Mouse (Mus musculus) intestine, embryonic 16.5 days (tissue): Measurements from ENCODE around the gene Sptbn1. TPM values are rescaled to one million over a fixed set of nuclear protein-coding genes. Genes with fewer than 3 reads are reported as not detected.

ENCODE experiments used
- ATAC-seq: fragments of 200-750 bp; cut with Nextera tagmentation; 2 replicates; pipeline ENCODE4 v1.8.0; 2017; ENCODE audit warnings: moderate TSS enrichment, moderate library complexity
- H3K27ac ChIP-seq: fragments of 300-500 bp; sonication (generic); 2 replicates; pipeline ENCODE4 v1.5.1; 2014; ENCODE audit warnings: mild to moderate bottlenecking, low read length
- H3K27me3 ChIP-seq: fragments of 300-500 bp; sonication (generic); replicated peaks from 2 replicates; pipeline ENCODE4 v1.6.1; 2014; ENCODE audit warnings: low read length, control low read depth, mixed read lengths; ENCODE audit not compliant: control insufficient read depth, insufficient read depth
- H3K36me3 ChIP-seq: fragments of 300-500 bp; sonication (generic); 2 replicates; pipeline ENCODE4 v1.6.1; 2014; ENCODE audit warnings: low read length, control low read depth; ENCODE audit not compliant: control insufficient read depth, insufficient read depth
- H3K4me1 ChIP-seq: fragments of 300-500 bp; sonication (generic); 2 replicates; pipeline ENCODE4 v1.6.1; 2014; ENCODE audit warnings: low read length, control low read depth, mixed read lengths; ENCODE audit not compliant: control insufficient read depth, insufficient read depth
- H3K4me2 ChIP-seq: fragments of 300-500 bp; sonication (generic); 2 replicates; pipeline ENCODE4 v1.6.1; 2014; ENCODE audit warnings: low read depth, low read length, control low read depth
- H3K4me3 ChIP-seq: fragments of 300-500 bp; sonication (generic); 2 replicates; pipeline ENCODE4 v1.5.1; 2014; ENCODE audit warnings: mild to moderate bottlenecking, low read length
- H3K9ac ChIP-seq: fragments of 300-500 bp; sonication (generic); 2 replicates; pipeline ENCODE4 v1.6.1; 2014; ENCODE audit warnings: low read depth, low read length
- H3K9me3 ChIP-seq: fragments of 300-500 bp; sonication (generic); 2 replicates; pipeline ENCODE4 v1.6.1; 2016; ENCODE audit warnings: low read length, control low read depth; ENCODE audit not compliant: control insufficient read depth
- WGBS: fragments of 180-500 bp; shearing (Covaris S2); extraction: QIAGEN DNeasy Blood & Tissue Kit; methylation state at CpG from one replicate; pipeline ENCODE4 v1.1.7; 2014; 5-methylcytosine and 5-hydroxymethylcytosine counted together
- polyA plus RNA-seq: library from polyadenylated mRNA; unstranded; fragments of >200 nt; fragmentation: Nextera tagmentation; extraction: Ambion mirVana; gene quantifications from 2 replicates; pipeline ENCODE4 v1.2.1, GENCODE M21; 2015

The Sptbn1 gene
- polyA plus RNA-seq, 1 experiment from 2014 or later, result 98.1 TPM

DNA sequence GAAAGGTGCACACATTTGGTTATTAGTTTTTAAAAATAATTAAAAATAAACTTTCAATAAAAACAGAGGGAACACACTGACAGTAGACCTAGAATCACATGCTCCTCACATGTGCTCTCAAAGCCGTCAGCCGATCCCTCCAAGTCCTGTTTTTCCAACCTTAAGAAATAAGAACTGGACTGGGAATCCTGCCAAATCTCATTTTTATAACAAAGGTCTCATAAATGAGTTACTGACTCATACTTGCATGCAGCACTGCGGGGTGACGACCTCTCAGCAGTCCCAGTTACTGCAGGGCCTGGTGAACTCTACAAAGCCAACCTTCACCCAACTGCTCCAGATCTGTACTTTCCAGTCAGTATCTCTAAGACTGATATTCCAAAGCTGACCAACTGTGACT lies 58.5 kb downstream of the Sptbn1 start:
- no peak overlapping the region for H3K9ac ChIP-seq
- H3K4me3 ChIP-seq, result no peak overlapping the region
- H3K4me1 ChIP-seq, result peaks cover 36% of the 10 kb centered on the region
- H3K9me3 ChIP-seq, result no peaks in the 10 kb centered on the region
- peak; percentile 89 for ATAC-seq
- H3K27ac ChIP-seq, result peak overlapping the region; percentile 47
- no peaks in the 10 kb centered on the region for H3K27me3 ChIP-seq
- H3K36me3 ChIP-seq, result no peaks in the 10 kb centered on the region
- WGBS, result 13% methylated on average over 4 of the region's 4 CpGs
- no peak overlapping the region for H3K4me2 ChIP-seq

DNA sequence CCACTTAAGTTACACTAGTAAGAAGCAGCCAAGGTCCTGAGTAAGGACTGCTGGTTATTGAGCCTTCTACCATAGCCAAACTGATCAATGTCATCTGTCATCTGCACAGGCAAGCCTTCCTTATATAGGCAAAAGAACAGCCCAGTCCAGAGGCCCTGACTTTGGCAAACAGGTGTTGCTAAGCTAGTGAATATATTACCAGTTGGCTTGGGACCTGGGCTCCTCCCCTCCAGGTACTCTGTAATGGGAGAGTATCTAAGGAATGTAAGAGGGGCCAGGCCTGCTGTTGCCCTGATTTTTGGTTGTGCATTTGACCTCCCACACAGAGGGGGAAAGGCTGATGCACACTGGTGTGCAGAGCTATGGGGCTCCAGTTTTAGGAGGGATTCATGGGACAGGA lies 63.6 kb downstream of the Sptbn1 start:
- ATAC-seq, result peak; percentile 69
- Histone ChIP-seq H3K9me3 (no peaks in the 10 kb centered on the region), H3K27ac (0 out of 2 replicates have a peak overlapping the region, but pooled peaks have one; percentile 7), H3K9ac (no peak overlapping the region), H3K27me3 (no peaks in the 10 kb centered on the region), H3K36me3 (no peaks in the 10 kb centered on the region), H3K4me3 (no peak overlapping the region), H3K4me2 (no peak overlapping the region), H3K4me1 (peaks cover 24% of the 10 kb centered on the region)

DNA sequence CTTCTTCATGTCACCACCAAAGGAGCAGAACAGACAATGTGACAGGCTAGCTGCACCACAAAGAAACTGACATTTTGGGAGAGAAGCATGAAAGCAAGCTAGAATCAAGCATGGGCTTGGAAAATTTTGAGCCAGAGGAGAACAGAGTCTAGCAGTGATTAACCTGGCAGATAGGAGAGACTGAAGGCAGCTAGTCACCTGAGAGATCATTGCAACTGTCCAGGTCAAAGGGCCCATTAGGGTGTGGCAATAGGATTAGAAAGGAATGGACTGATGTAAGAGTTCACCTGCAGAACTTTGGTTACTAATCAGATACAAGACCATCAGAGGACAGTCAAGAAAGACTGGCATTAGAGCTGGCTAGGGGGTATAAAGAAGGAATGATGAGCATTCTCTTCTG lies 67.6 kb downstream of the Sptbn1 start:
- Histone ChIP-seq H3K4me1 (peaks cover 32% of the 10 kb centered on the region), H3K9ac (no peak overlapping the region), H3K4me3 (no peak overlapping the region), H3K9me3 (no peaks in the 10 kb centered on the region), H3K36me3 (no peaks in the 10 kb centered on the region), H3K27me3 (no peaks in the 10 kb centered on the region), H3K27ac (0 out of 2 replicates have a peak overlapping the region, but pooled peaks have one; percentile 6), H3K4me2 (no peak overlapping the region)
- no peak for ATAC-seq

DNA sequence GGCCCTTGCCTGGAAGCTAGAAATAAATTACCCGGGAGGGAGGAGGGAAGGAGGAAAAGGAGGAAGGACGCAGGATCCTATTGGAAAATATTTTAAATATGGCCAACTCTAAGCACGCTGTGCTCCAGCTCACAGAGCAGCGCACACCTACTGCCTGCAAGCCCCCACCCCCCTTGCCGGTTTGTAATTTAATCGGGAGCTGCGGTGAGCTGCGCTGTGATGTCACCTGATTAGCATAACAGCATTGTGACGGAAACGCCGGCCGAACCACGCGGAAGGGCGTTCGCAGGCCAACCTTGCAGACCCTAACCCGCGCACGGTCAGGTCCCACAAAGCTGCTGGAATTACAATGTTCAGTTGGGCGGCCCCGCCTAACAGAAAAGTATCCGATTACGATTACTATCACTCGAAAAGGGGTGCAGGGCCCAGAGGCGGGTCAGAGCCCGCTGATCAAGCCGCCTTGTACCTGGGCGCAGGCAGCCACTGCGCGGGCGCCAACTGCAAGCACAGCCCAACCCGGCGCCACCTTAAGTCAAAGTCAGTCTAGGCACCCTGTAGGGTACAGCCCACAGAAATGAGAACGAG lies 69.8 kb downstream of the Sptbn1 start:
- Histone ChIP-seq H3K27me3 (no peaks in the 10 kb centered on the region), H3K36me3 (no peaks in the 10 kb centered on the region), H3K4me1 (peaks cover 19% of the 10 kb centered on the region), H3K9me3 (no peaks in the 10 kb centered on the region), H3K27ac (peak overlapping the region; percentile 96), H3K9ac (peak overlapping the region; percentile 74), H3K4me2 (peak overlapping the region; percentile 71), H3K4me3 (peak overlapping the region; percentile 59)
- peak; percentile 92 for ATAC-seq
- WGBS, result under 1% methylated on average over 34 of the region's 34 CpGs

DNA sequence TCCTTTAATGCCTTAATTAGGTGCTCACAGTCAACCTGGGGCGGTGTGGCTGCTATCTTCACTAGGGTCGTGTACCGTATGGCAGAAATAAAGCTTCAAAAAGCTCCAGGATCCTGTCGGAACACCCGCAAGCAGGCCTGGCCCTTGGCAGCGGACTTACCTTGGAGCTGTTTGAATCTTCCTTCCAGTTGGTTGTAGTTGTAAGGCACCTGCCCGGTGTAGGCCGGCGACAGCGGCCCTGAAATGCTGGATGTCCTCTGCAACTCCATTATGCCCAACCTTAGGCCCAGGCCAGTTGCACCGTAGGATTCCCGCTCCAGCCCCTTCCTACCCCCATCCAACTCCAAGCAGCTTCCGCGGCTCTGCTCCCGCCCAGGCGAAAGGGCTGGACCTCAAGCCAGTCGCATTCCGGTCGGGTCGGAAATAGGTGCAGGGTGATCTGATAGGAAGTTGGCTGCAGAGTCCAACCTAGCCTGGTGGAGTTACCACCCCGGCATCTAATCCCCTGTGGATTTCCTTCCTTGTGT lies 70.3 kb downstream of the Sptbn1 start:
- Histone ChIP-seq H3K9ac (peak overlapping the region; percentile 74), H3K9me3 (no peaks in the 10 kb centered on the region), H3K27me3 (no peaks in the 10 kb centered on the region), H3K36me3 (no peaks in the 10 kb centered on the region), H3K4me2 (peak overlapping the region; percentile 71), H3K4me1 (peaks cover 23% of the 10 kb centered on the region), H3K4me3 (peak overlapping the region; percentile 59), H3K27ac (peak overlapping the region; percentile 96)
- WGBS, result 4% methylated on average over 21 of the region's 21 CpGs
- peak; percentile 86 for ATAC-seq

DNA sequence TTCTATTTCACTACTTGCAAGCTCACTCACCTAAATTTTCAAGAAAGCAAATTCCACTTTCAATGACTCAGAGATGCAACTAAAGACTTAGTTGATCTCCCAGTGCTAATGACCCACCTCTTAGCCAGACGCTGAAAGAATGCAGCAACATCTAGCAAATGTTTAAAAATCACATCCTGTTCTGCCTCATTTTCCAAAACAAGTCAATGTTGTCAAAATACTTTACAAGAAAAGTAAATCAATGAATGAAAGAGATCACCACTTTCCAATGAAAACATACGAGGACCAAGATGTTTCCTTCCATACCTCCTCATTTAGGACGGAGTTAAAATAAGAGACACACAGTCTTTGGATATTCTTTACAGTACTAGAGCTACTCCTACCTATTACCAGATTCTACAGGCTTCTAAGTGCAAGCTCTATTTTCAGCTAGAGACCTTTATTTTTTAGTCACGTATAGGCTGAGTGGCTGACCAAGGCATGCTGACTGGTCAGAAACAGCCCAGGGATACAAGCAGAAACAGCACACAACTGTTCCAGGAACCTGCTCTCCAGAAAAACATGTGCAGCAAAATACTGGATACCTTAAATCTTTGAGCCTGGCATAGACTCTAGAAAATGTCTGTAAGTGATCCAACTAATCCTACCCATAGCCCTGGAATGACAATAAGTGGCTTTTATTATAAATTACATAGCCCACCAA lies 71.5 kb downstream of the Sptbn1 start:
- H3K9me3 ChIP-seq, result no peaks in the 10 kb centered on the region
- H3K27ac ChIP-seq, result peak overlapping the region; percentile 96
- peak overlapping the region; percentile 74 for H3K9ac ChIP-seq
- WGBS, result 25% methylated on average over 4 of the region's 4 CpGs
- H3K27me3 ChIP-seq, result no peaks in the 10 kb centered on the region
- no peak for ATAC-seq
- peaks cover 31% of the 10 kb centered on the region for H3K4me1 ChIP-seq
- peak overlapping the region; percentile 59 for H3K4me3 ChIP-seq
- no peaks in the 10 kb centered on the region for H3K36me3 ChIP-seq
- H3K4me2 ChIP-seq, result peak overlapping the region; percentile 71

DNA sequence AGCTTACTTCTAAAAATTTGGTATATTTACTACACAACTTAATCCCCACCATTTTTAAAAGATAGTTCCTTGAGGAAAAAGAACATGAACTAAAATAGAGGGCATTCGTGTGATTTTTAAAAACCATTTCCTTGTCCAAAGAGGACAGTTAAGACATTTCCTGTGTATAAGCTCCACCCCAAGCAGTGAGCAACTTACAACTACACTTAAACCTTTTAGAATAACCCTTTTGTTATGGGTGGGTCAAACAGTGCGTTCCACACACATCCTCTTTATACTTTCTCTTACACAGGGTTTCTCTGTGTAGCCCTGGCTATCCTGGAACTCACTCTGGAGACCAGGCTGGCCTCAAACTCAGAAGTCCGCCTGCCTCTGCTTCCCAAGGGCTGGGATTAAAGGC lies 72.2 kb downstream of the Sptbn1 start:
- WGBS, result 47% methylated on average over 3 of the region's 3 CpGs

DNA sequence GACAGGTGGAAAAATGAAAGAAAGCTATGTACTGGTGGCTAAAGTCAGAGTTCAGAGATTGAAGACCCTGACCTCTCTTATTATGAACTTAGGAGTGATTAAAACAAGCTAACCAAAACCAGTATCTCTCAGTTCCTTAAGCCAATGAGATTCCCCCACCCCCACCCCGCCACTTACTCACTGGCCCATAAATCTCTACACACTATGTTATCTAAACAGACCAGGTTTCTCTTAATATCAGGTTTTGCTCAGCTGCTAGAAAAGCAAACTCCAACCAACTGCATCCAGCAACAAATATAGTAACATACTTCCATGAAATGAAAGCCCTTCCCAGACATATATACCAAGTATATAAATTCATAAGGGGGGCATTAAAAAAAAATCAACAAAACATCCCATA lies 73.2 kb downstream of the Sptbn1 start:
- 37% methylated on average over 1 of the region's 1 CpGs for WGBS
- no peaks in the 10 kb centered on the region for H3K27me3 ChIP-seq
- no peak overlapping the region for H3K9ac ChIP-seq
- H3K9me3 ChIP-seq, result no peaks in the 10 kb centered on the region
- 0 out of 2 replicates have a peak overlapping the region, but pooled peaks have one; percentile 2 for H3K4me3 ChIP-seq
- peaks cover 35% of the 10 kb centered on the region for H3K4me1 ChIP-seq
- peak overlapping the region; percentile 43 for H3K4me2 ChIP-seq
- no peak overlapping the region for H3K27ac ChIP-seq
- no peaks in the 10 kb centered on the region for H3K36me3 ChIP-seq
- no peak for ATAC-seq

More for the DNA sequence above, 72.2 kb downstream of the Sptbn1 start:
- Histone ChIP-seq H3K9me3 (no peaks in the 10 kb centered on the region), H3K27me3 (no peaks in the 10 kb centered on the region), H3K4me3 (peak overlapping the region; percentile 59), H3K36me3 (no peaks in the 10 kb centered on the region), H3K4me1 (peaks cover 34% of the 10 kb centered on the region), H3K9ac (peak overlapping the region; percentile 74), H3K27ac (peak overlapping the region; percentile 77), H3K4me2 (peak overlapping the region; percentile 71)
- no peak for ATAC-seq

DNA sequence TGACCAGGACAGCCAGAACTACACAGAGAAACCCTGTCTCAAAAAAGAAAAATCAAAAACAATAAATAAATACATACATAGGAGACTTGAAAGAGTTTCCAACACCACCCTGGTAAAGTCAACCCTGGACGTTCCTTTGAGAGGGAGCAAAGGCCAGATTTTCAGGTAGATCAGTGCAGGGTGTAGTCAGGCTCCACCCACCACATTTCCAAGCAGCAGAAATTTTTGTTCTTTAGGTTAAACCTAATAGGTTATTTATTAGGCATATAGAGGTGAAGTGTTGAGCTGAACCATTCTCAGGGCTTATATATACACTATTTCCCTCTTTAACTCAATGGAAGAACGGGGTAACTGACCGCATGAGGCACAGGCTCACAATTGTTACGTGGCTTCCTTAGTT lies 77.0 kb downstream of the Sptbn1 start:
- 65% methylated on average over 4 of the region's 4 CpGs for WGBS
- Histone ChIP-seq H3K9me3 (no peaks in the 10 kb centered on the region), H3K9ac (no peak overlapping the region), H3K4me3 (peak overlapping the region; percentile 11; the same call in 1 of the 2 replicates), H3K27me3 (no peaks in the 10 kb centered on the region), H3K4me1 (peaks cover 33% of the 10 kb centered on the region), H3K4me2 (peak overlapping the region; percentile 38), H3K27ac (peak overlapping the region; percentile 74), H3K36me3 (no peaks in the 10 kb centered on the region)
- ATAC-seq, result peak; percentile 84
